Mouse (Mus musculus) hindbrain, embryonic 15.5 days (tissue): Measurements from ENCODE around the gene Cplane1. TPM values are rescaled to one million over a fixed set of nuclear protein-coding genes. Genes with fewer than 3 reads are reported as not detected.

ENCODE experiments used
- ATAC-seq: fragments of 200-750 bp; cut with Nextera tagmentation; 2 replicates; pipeline ENCODE4 v1.8.0; 2017; ENCODE audit warnings: low read depth, moderate number of reproducible peaks, moderate TSS enrichment; ENCODE audit not compliant: low FRiP score
- H3K27ac ChIP-seq: fragments of 300-500 bp; sonication (generic); replicated peaks from 2 replicates; pipeline ENCODE4 v1.5.1; 2015; ENCODE audit warnings: mild to moderate bottlenecking, inconsistent platforms
- H3K27me3 ChIP-seq: fragments of 300-500 bp; sonication (generic); 2 replicates; pipeline ENCODE4 v1.6.1; 2015; ENCODE audit warnings: control low read depth, inconsistent platforms
- H3K36me3 ChIP-seq: fragments of 300-500 bp; sonication (generic); 2 replicates; pipeline ENCODE4 v1.6.1; 2015; ENCODE audit warnings: control low read depth, inconsistent platforms
- H3K4me1 ChIP-seq: fragments of 300-500 bp; sonication (generic); replicated peaks from 2 replicates; pipeline ENCODE4 v1.6.1; 2015; ENCODE audit warnings: control low read depth, inconsistent platforms
- H3K4me2 ChIP-seq: fragments of 300-500 bp; sonication (generic); 2 replicates; pipeline ENCODE4 v1.6.1; 2015; ENCODE audit warnings: moderate library complexity, mild to moderate bottlenecking, inconsistent platforms
- H3K4me3 ChIP-seq: fragments of 300-500 bp; sonication (generic); 2 replicates; pipeline ENCODE4 v1.5.1; 2015; ENCODE audit warnings: mild to moderate bottlenecking, inconsistent platforms
- H3K9ac ChIP-seq: fragments of 300-500 bp; sonication (generic); 2 replicates; pipeline ENCODE4 v1.6.1; 2015; ENCODE audit warnings: inconsistent platforms
- H3K9me3 ChIP-seq: fragments of 300-500 bp; sonication (generic); 2 replicates; pipeline ENCODE4 v1.6.1; 2016; ENCODE audit warnings: control low read depth, inconsistent platforms
- WGBS: fragments of 180-500 bp; shearing (Covaris S2); methylation state at CpG from one replicate; pipeline ENCODE4 v1.1.7; 2015; 5-methylcytosine and 5-hydroxymethylcytosine counted together
- polyA plus RNA-seq: library from polyadenylated mRNA; unstranded; fragments of >200 nt; fragmentation: Nextera tagmentation; extraction: Ambion mirVana; gene quantifications from 2 replicates; pipeline ENCODE4 v1.2.1, GENCODE M21; 2015

Cplane1 gene
- polyA plus RNA-seq, 1 experiment from 2014 or later = 14.6 TPM

DNA sequence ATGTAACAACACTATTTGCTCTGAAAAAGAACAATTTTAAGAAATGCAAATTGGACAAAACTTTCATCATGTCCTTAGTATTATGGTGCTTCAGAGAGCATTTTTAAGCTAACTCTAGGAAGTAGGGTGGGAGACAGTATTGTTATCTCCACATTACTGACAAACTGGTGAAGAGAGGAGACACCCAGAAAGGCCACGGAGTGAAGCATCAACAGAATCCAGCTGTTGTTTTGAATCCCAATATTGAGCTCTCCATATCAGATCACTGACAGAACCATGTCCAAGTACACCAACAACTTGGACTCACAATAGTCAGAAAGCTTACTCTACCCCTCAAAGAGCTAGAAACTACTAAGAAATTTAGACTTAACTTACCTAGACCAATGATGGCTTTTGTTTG lies 136.6 kb downstream of the Cplane1 start:
- no peak overlapping the region for H3K4me3 ChIP-seq
- H3K36me3 ChIP-seq = peaks cover 64% of the 10 kb centered on the region
- H3K4me1 ChIP-seq = no peaks in the 10 kb centered on the region
- H3K9ac ChIP-seq = no peak overlapping the region
- H3K27ac ChIP-seq = no peak overlapping the region
- no peaks in the 10 kb centered on the region for H3K27me3 ChIP-seq
- H3K4me2 ChIP-seq = no peak overlapping the region
- no peaks in the 10 kb centered on the region for H3K9me3 ChIP-seq
- 94% methylated on average over 1 of the region's 1 CpGs for WGBS
- no peak for ATAC-seq

DNA sequence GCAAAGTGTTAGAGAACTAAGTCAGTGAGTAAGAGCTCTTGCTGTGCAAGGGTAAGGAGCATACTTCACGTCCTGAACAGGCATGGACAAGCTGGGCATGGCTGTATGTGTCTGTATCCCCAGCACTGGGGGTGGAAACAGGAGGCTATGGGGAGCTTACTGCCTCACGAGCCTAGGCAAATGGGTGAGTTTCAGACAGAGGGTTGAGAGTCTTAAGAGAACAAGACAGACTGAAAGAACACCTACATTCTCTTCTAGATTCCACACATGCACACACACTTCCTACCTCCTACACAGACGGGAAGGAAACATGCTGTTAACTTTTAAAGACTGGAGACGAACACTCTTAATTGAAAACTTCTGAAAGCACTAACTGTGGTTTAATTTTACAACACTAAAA lies 148.5 kb downstream of the Cplane1 start:
- Histone ChIP-seq H3K27ac (no peak overlapping the region), H3K9ac (no peak overlapping the region), H3K36me3 (peaks cover 34% of the 10 kb centered on the region), H3K27me3 (no peaks in the 10 kb centered on the region), H3K4me1 (no peaks in the 10 kb centered on the region), H3K9me3 (no peaks in the 10 kb centered on the region), H3K4me2 (no peak overlapping the region), H3K4me3 (no peak overlapping the region)
- ATAC-seq = no peak
- 89% methylated on average over 4 of the region's 4 CpGs for WGBS

DNA sequence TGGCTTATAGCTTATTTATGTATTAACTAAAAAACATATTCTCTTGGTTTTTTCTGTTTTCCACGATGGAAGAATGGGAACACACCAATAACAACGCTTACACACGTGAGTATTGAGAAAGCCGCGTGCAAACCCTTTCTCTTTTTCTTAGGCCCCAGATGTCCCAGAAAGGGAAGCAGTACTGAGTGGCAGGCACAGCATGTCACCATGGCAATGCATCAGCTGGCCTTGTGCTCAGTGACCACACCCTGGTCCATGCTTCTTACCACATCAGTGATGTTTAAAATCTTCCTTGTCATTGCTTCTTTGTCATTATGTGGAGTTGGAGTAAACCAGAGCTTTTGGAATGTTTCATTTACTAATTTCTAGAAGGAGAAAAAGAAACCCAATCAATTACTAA lies 150.3 kb downstream of the Cplane1 start:
- no peak overlapping the region for H3K4me3 ChIP-seq
- no peaks in the 10 kb centered on the region for H3K9me3 ChIP-seq
- H3K9ac ChIP-seq = no peak overlapping the region
- no peak overlapping the region for H3K4me2 ChIP-seq
- WGBS = 97% methylated on average over 5 of the region's 5 CpGs
- peaks cover 42% of the 10 kb centered on the region for H3K36me3 ChIP-seq
- H3K27me3 ChIP-seq = no peaks in the 10 kb centered on the region
- no peaks in the 10 kb centered on the region for H3K4me1 ChIP-seq
- no peak for ATAC-seq
- no peak overlapping the region for H3K27ac ChIP-seq

Other genes starting within 250 kb of the Cplane1 start
- 66.8 and 68.5 TPM in 2 replicates for gene Wdr70, start 69.9 kb upstream of the Cplane1 start, polyA plus RNA-seq
- 9.6 and 10.1 TPM in 2 replicates for gene Nup155, start 59.8 kb upstream of the Cplane1 start, polyA plus RNA-seq